Mouse (Mus musculus) liver, adult 2 months (tissue): ENCODE results near the gene Cbx4. TPM values are rescaled to one million over a fixed set of nuclear protein-coding genes. Genes with fewer than 3 reads are reported as not detected.

Source experiments
- DNase-seq: peaks from one replicate; pipeline ENCODE4 v3.0.0-alpha.2; 2011; ENCODE audit warnings: low read depth, low spot score; ENCODE audit errors: extremely low read depth
- H3K27ac ChIP-seq: fragments of 200-500 bp; replicated peaks from 2 replicates; pipeline ENCODE4 v1.5.1; 2012; ENCODE audit warnings: low read depth, mild to moderate bottlenecking, control low read depth, inconsistent platforms, low read length; ENCODE audit not compliant: insufficient read depth
- H3K27me3 ChIP-seq: fragments of 200-500 bp; 2 replicates; pipeline ENCODE4 v1.6.1; 2012; ENCODE audit warnings: mild to moderate bottlenecking, moderate library complexity, low read length, inconsistent platforms; ENCODE audit not compliant: control insufficient read depth, insufficient read depth
- H3K36me3 ChIP-seq: fragments of 200-500 bp; 2 replicates; pipeline ENCODE4 v1.6.1; 2012; ENCODE audit warnings: low read length, inconsistent platforms; ENCODE audit not compliant: control insufficient read depth, insufficient read depth
- H3K4me1 ChIP-seq: fragments of 200-500 bp; 2 replicates; pipeline ENCODE4 v1.6.1; 2011; ENCODE audit warnings: low read length; ENCODE audit not compliant: control insufficient read depth, insufficient read depth
- H3K4me3 ChIP-seq: fragments of 200-500 bp; 2 replicates; pipeline ENCODE4 v1.5.1; 2011; ENCODE audit warnings: low read depth, mild to moderate bottlenecking, control low read depth, low read length, moderate library complexity; ENCODE audit not compliant: insufficient read depth
- H3K79me2 ChIP-seq: fragments of 200-500 bp; 2 replicates; pipeline ENCODE4 v1.6.1; 2012; ENCODE audit warnings: inconsistent platforms, mild to moderate bottlenecking, low read length, moderate library complexity; ENCODE audit not compliant: control insufficient read depth, insufficient read depth
- H3K9ac ChIP-seq: fragments of 200-500 bp; 2 replicates; pipeline ENCODE4 v1.6.1; 2012; ENCODE audit warnings: low read depth, mild to moderate bottlenecking, control low read depth, inconsistent platforms, low read length
- CTCF ChIP-seq: fragments of 200-500 bp; IDR thresholded peaks from 2 replicates; pipeline ENCODE4 v1.5.1; 2011; ENCODE audit warnings: low read depth, low read length, control low read depth
- POLR2A ChIP-seq: fragments of 200-500 bp; IDR thresholded peaks from 2 replicates; pipeline ENCODE4 v1.6.1; 2011; ENCODE audit warnings: low read length, control low read depth; ENCODE audit not compliant: insufficient read depth; ENCODE audit errors: extremely low read depth
- WGBS: fragments of 180-500 bp; shearing (Covaris S2); methylation state at CpG from one replicate; pipeline ENCODE4 v1.1.7; 2018; 5-methylcytosine and 5-hydroxymethylcytosine counted together
- polyA plus RNA-seq: library from polyadenylated mRNA; depleted of rRNA; stranded (reverse); fragments of >200 nt; gene quantifications from 2 replicates; pipeline ENCODE4 v1.2.3, GENCODE M21; 2012
- total RNA-seq: library from RNA; depleted of rRNA; stranded (reverse); fragments of >200 nt; gene quantifications from 2 replicates; pipeline ENCODE4 v1.2.3, GENCODE M21; 2014

The Cbx4 gene
- total and polyA plus RNA-seq, 2 experiments: 2.9 to 8.2 TPM

- TF ChIP-seq CTCF: no peak
- no peak for TF ChIP-seq POLR2A
- DNase-seq: no peak
- H3K4me1 ChIP-seq: peaks cover 14% of the 10 kb centered on the region
- H3K9ac ChIP-seq: peak overlapping the region; percentile 64
- H3K36me3 ChIP-seq: no peaks in the 10 kb centered on the region; the same call in 1 of the 2 replicates
- H3K27me3 ChIP-seq: 0 out of 2 replicates have a peak, but pooled peaks cover 9% of the 10 kb centered on the region
- H3K79me2 ChIP-seq: no peaks in the 10 kb centered on the region
- 20% methylated on average over 56 of the region's 57 CpGs for WGBS
- H3K4me3 ChIP-seq: peak overlapping the region; percentile 46; the same call in 1 of the 2 replicates
- H3K27ac ChIP-seq: no peak overlapping the region
Observed at GRCm38 (mm10) chr11:119036934-119037779, 48.9 kb downstream of the Cbx4 start.

- WGBS: 14% methylated on average over 15 of the region's 15 CpGs
- H3K4me1 ChIP-seq: peaks cover 11% of the 10 kb centered on the region
- TF ChIP-seq POLR2A: no peak
- TF ChIP-seq CTCF: no peak
- H3K27ac ChIP-seq: no peak overlapping the region
- no peaks in the 10 kb centered on the region for H3K79me2 ChIP-seq
- no peak overlapping the region for H3K9ac ChIP-seq
- H3K36me3 ChIP-seq: no peaks in the 10 kb centered on the region; the same call in 1 of the 2 replicates
- DNase-seq: no peak
- H3K4me3 ChIP-seq: no peak overlapping the region
- 0 out of 2 replicates have a peak, but pooled peaks cover 5% of the 10 kb centered on the region for H3K27me3 ChIP-seq
Observed at GRCm38 (mm10) chr11:119036447-119036846, 49.6 kb downstream of the Cbx4 start.

DNA sequence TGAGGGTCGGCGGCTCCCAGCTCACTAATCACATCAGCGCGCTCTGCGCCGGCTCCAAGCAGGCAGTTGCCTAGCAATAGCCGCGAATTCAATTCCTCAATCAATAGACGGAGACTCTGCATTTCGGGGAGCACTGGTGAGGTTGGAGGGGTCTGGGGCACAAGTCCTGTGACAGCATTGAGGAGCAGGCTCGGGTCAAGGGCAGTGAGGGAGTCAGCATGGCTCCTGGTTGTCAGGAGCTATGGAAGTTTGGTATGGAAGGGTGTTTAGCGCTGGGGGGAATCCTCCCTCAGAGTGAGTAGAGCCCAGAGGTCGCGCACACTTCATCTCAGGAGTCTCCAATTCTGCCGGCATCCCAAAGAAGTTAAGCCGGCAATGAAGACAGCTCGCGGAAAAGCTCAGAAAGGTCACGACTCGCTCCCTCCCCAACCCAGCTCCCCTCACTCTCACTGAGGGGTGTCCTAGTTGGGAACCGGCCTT is 50.3 kb downstream of the Cbx4 start:
- Histone ChIP-seq H3K79me2 (no peaks in the 10 kb centered on the region), H3K4me3 (no peak overlapping the region), H3K36me3 (no peaks in the 10 kb centered on the region; the same call in 1 of the 2 replicates), H3K27ac (no peak overlapping the region), H3K9ac (no peak overlapping the region), H3K4me1 (peaks cover 9% of the 10 kb centered on the region), H3K27me3 (0 out of 2 replicates have a peak, but pooled peaks cover 5% of the 10 kb centered on the region)
- TF ChIP-seq CTCF (no peak), POLR2A (no peak)
- 13% methylated on average over 21 of the region's 21 CpGs for WGBS
- DNase-seq: no peak

GRCm38 (mm10) chr11:119035094-119035685 is 50.8 kb downstream of the Cbx4 start:
- DNase-seq: no peak
- Histone ChIP-seq H3K4me1 (peaks cover 7% of the 10 kb centered on the region), H3K27me3 (0 out of 2 replicates have a peak, but pooled peaks cover 5% of the 10 kb centered on the region), H3K4me3 (no peak overlapping the region), H3K36me3 (no peaks in the 10 kb centered on the region; the same call in 1 of the 2 replicates), H3K27ac (no peak overlapping the region), H3K9ac (no peak overlapping the region), H3K79me2 (no peaks in the 10 kb centered on the region)
- TF ChIP-seq CTCF: no peak
- no peak for TF ChIP-seq POLR2A
- 7% methylated on average over 21 of the region's 21 CpGs for WGBS

DNA sequence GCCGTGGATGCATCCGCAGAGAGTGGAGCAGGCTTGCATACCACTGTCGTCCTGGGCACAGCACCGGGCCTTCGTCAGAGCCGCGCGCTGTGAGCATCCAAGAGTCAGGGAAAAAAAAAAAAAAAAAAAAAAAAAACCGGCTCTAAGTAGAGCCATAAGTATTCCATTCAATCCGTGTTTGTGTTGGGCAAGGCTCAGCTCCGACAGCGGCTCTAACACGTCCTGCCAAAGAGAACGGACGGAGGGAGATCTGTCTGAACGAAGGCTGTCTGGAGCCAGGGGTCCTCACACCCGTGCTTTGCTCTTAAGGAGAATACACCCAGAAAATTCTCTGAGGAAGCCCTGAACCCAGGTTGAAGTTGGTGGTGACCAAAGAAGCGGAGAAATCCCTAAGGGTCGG is 51.4 kb downstream of the Cbx4 start:
- Histone ChIP-seq H3K36me3 (no peaks in the 10 kb centered on the region; the same call in 1 of the 2 replicates), H3K9ac (no peak overlapping the region), H3K79me2 (no peaks in the 10 kb centered on the region), H3K4me1 (peaks cover 2% of the 10 kb centered on the region; the same call in 1 of the 2 replicates), H3K27me3 (0 out of 2 replicates have a peak, but pooled peaks cover 5% of the 10 kb centered on the region), H3K27ac (no peak overlapping the region), H3K4me3 (no peak overlapping the region)
- no peak for TF ChIP-seq CTCF
- TF ChIP-seq POLR2A: no peak
- 15% methylated on average over 19 of the region's 19 CpGs for WGBS
- DNase-seq: no peak
